Mouse (Mus musculus) lung, adult 18-20 months (tissue): ENCODE results near the gene 1700067P10Rik.
A peak's percentile ranks its signal among the peaks of the same experiment; 100 is the strongest.

Experiments used
- DNase-seq, 2 experiments: peaks; one replicate each; pipeline ENCODE4 v3.0.0; 2022; ENCODE audit warnings: mixed read lengths in 2 of 2

1700067P10Rik gene

GRCm38 (mm10) chr17:48089019-48089418, at the start of gene 1700067P10Rik:
1700067P10Rik (plus strand) TSS chr17:48089319.
- no peak for DNase-seq

GRCm38 (mm10) chr17:48041351-48042287, 47.5 kb upstream of the 1700067P10Rik start:
- peak; percentile 71 for DNase-seq

GRCm38 (mm10) chr17:48043154-48043880, 45.8 kb upstream of the 1700067P10Rik start:
- DNase-seq = peak in 1 of 2 experiments; percentile 40

GRCm38 (mm10) chr17:48045631-48046030, 43.5 kb upstream of the 1700067P10Rik start:
- peak; percentile 71 to 73 for DNase-seq

GRCm38 (mm10) chr17:48051638-48052337, 37.3 kb upstream of the 1700067P10Rik start:
- DNase-seq = peak; percentile 81 to 87

- DNase-seq = no peak
Observed at GRCm38 (mm10) chr17:48052338-48053067, 36.6 kb upstream of the 1700067P10Rik start.

GRCm38 (mm10) chr17:48053646-48054045, 35.5 kb upstream of the 1700067P10Rik start:
- no peak for DNase-seq

GRCm38 (mm10) chr17:48055076-48055816, 33.9 kb upstream of the 1700067P10Rik start:
- DNase-seq = no peak

- no peak for DNase-seq
Observed at GRCm38 (mm10) chr17:48057382-48057781, 31.7 kb upstream of the 1700067P10Rik start.

GRCm38 (mm10) chr17:48064196-48064843, 24.8 kb upstream of the 1700067P10Rik start:
- DNase-seq = no peak

- no peak for DNase-seq
Observed at GRCm38 (mm10) chr17:48065081-48065501, 24.0 kb upstream of the 1700067P10Rik start.

GRCm38 (mm10) chr17:48067083-48067614, 22.0 kb upstream of the 1700067P10Rik start:
- DNase-seq = peak; percentile 48 to 55

- peak; percentile 32 to 44 for DNase-seq
Observed at GRCm38 (mm10) chr17:48067729-48068128, 21.4 kb upstream of the 1700067P10Rik start.

GRCm38 (mm10) chr17:48080626-48081025, 8.5 kb upstream of the 1700067P10Rik start:
- DNase-seq = no peak

GRCm38 (mm10) chr17:48089446-48089845, 327 bp downstream of the 1700067P10Rik start:
- no peak for DNase-seq

- no peak for DNase-seq
Observed at GRCm38 (mm10) chr17:48090305-48090704, 1.2 kb downstream of the 1700067P10Rik start.

- no peak for DNase-seq
Observed at GRCm38 (mm10) chr17:48093286-48093817, 4.2 kb downstream of the 1700067P10Rik start.

GRCm38 (mm10) chr17:48094820-48095680, 5.9 kb downstream of the 1700067P10Rik start:
- DNase-seq = no peak

GRCm38 (mm10) chr17:48095718-48096121, 6.6 kb downstream of the 1700067P10Rik start:
- DNase-seq = no peak
